Mouse (Mus musculus) megakaryocyte, adult 5-6 weeks (primary cell): ENCODE measurements around the gene Tnik. TPM values are rescaled to one million over a fixed set of nuclear protein-coding genes. Genes with fewer than 3 reads are reported as not detected.

ENCODE experiments used
- ATAC-seq: 2 replicates; pipeline ENCODE4 v1.8.0; 2016; ENCODE audit warnings: mild to moderate bottlenecking, inconsistent platforms; ENCODE audit not compliant: poor library complexity, severe bottlenecking
- total RNA-seq, 2 experiments: library from RNA; stranded (forward) in 1 of 2; stranded (reverse) in 1 of 2; fragments of 153-499, 151-499 nt in 1 of 2; fragments of 221-1000, 200-1000 nt in 1 of 2; gene quantifications; 2 replicates each; pipeline versions ENCODE4 v1.2.3 to v1.2.4; 2015 to 2017

Tnik gene
- total RNA-seq, 2 experiments from 2014 or later = 2.7 to 6.4 TPM

GRCm38 (mm10) chr3:28532666-28533065 lies 269.7 kb downstream of the Tnik start:
- no peak for ATAC-seq

- no peak for ATAC-seq
Observed at GRCm38 (mm10) chr3:28540121-28540520, 277.1 kb downstream of the Tnik start.

DNA sequence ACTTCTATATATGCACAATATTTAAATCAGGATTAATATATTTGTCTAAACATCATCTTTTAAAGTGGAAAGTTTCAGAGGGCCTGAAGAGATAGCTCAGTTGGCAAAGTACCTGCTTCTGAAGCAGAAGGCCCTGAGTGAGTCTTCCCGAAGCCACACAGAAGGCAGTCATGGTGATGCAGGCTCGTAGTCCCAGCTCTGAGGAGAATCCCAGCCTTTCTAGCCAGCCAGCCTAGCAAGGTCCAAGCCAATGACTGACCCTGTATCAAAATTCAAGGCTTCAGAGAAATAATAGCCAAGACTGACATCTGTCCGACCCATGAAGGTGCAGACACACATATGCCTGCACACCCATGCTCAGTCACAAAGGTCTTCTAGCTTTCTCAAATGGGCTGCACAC lies 279.9 kb downstream of the Tnik start:
- ATAC-seq = no peak

DNA sequence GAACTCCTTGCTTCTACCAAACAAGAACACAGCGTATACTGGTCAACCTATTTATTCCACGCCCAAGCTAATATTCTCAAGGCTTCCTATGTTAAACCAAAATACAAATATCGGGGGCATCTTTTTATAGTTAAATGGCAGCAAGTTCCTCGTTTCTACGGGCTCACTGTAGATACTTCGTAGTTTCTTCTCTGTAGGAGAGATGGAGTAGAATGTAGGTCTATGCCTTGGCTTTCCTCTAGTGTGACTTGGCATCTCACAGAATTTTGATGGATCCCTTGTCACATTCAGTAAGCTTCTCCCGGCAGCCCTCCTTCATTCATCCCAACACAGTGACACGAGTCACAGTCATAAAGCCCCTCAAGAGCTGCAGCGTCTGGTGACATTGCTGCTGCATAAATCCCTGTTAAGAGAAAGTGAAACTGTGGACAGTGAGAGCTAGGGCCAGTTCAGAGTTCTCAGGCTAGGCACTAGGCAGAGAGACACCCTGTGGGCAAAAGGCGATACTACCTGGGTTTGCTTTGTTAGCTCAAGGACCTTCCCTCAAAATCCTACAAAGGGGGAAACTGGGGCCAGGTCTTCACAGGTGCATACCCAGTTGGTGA lies 280.5 kb downstream of the Tnik start:
- peak; percentile 71 for ATAC-seq

GRCm38 (mm10) chr3:28544345-28544869 lies 281.4 kb downstream of the Tnik start:
- ATAC-seq = no peak

GRCm38 (mm10) chr3:28547965-28548730 lies 285.1 kb downstream of the Tnik start:
- no peak for ATAC-seq

GRCm38 (mm10) chr3:28549391-28549790 lies 286.4 kb downstream of the Tnik start:
- no peak for ATAC-seq

- no peak for ATAC-seq
Observed at GRCm38 (mm10) chr3:28550497-28551093, 287.6 kb downstream of the Tnik start.

DNA sequence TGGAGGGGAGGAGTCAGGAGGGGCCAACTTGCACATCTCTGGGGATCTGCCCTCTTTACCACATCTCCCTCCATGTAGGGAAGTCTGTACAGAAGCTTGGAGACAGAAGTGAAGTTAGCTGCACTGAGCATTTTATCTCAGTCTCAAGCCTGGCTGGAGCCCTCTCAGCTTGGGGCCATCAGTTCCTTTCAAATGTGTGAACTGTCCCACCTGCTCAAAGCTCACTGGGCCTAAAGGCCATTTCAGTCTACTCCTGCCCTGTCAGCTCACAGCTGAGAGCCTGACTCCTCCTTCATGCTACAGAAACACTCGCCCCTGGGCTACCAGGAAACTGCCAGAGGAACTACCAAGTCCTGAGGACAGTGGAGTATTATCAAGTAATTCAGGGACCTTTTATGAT lies 288.7 kb downstream of the Tnik start:
- no peak for ATAC-seq

- peak; percentile 51 for ATAC-seq
Observed at GRCm38 (mm10) chr3:28554934-28555333, 291.9 kb downstream of the Tnik start.

DNA sequence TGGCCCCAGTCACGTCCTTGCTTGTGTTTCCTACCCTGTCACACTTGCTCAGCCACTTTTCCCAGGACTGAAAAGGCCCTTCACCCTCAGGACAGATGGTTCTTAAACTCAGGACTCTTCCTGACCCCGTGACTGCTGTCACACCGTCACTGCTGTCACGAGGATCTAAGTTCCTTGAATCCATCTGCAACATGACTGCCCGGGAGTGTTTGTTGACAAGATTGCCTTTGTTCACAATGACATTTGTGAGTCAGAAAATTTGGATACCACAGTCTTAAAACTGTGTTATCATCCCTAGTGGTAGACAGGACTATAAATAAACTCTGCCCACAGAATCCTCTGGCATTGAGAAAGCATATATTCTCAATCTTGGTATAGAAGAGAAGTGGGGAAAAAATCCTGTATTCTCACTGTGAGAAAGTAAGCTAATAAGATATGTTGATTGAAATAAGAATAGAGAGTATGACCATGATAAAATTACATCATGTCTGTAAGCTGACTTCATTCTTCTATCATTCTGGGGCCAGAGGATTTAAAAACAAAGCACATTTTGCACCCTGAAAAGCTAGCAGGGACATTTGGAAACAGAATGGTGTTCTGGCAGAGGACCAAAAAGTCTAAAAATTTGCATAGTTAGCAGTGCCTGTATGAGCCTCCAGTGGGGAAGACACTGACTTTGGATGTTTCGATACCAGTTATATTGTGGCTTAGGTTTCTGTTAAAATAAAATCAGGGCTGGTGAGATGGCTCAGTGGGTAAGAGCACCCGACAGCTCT lies 293.0 kb downstream of the Tnik start:
- no peak for ATAC-seq

DNA sequence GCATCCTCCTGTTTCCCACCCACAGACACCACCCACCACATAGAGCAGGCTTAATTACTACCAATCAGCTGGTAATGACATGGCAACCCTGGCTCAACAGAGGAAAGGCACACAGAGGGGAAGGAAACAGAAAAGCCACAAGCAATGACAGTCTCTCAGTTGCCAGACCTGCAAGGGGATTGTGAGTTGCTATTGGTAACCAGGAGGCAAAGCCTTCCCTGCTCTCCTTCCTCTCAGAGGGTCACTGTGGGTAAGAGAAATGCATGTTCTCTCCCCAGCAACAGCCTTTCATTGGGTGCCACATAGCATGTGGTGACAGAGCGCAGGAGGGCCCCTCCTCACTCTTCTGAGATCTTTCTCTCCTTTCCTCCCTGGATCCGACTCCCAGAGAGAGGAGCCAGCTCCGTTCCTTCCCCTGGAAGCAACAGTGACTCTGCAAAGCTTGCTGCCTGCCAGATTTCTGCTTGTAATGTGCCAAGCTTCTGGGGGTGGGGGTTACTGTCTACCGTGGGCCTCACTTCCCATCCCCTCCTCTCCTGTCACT lies 295.4 kb downstream of the Tnik start:
- ATAC-seq = peak; percentile 40; the same call in 1 of the 2 replicates

- no peak for ATAC-seq
Observed at GRCm38 (mm10) chr3:28561408-28561807, 298.4 kb downstream of the Tnik start.

- no peak for ATAC-seq
Observed at GRCm38 (mm10) chr3:28562612-28563332, 299.8 kb downstream of the Tnik start.

GRCm38 (mm10) chr3:28564370-28565357 lies 301.6 kb downstream of the Tnik start:
- ATAC-seq = peak; percentile 56

GRCm38 (mm10) chr3:28577301-28577700 lies 314.3 kb downstream of the Tnik start:
- no peak for ATAC-seq

GRCm38 (mm10) chr3:28578950-28579615 lies 316.1 kb downstream of the Tnik start:
- no peak for ATAC-seq

GRCm38 (mm10) chr3:28585750-28586465 lies 322.9 kb downstream of the Tnik start:
- ATAC-seq = no peak
